Mouse (Mus musculus): ENCODE measurements around the gene Pomgnt1.

- TF ChIP-seq POLR2A (IDR thresholded peaks at IDR 0.05; ENCODE audit: insufficient read length, low read depth) (no peak), MYOG (IDR thresholded peaks at IDR 0.05; ENCODE audit: control insufficient read depth in 1 of 3, insufficient read depth in 1 of 3, insufficient read length in 2 of 3, low read depth in 2 of 3) (no peak), MYOD1 (IDR thresholded peaks at IDR 0.05; ENCODE audit: control insufficient read depth in 1 of 3, insufficient read length in 2 of 3, low read depth in 2 of 3) (no peak), MAX (IDR thresholded peaks at IDR 0.05; ENCODE audit: low read depth) (no peak), USF1 (IDR thresholded peaks at IDR 0.05; ENCODE audit: low read depth) (no peak), E2F4 (IDR thresholded peaks at IDR 0.05; ENCODE audit: insufficient read depth) (no peak)
Observed at GRCm38 (mm10) chr4:116157882-116158281, 34.2 kb downstream of the Pomgnt1 start.
